Mouse (Mus musculus) left cerebral cortex, adult 18-20 months (tissue): ENCODE measurements around the gene 4930467E23Rik. TPM values are rescaled to one million over a fixed set of nuclear protein-coding genes. Genes with fewer than 3 reads are reported as not detected.
"Not testable (repeated sequence)": the region's sequence is repeated elsewhere in the genome, so short reads cannot be mapped to it uniquely, and the experiment has no call there.

Source experiments
- DNase-seq, 2 experiments: peaks; one replicate each; pipeline ENCODE4 v3.0.0; 2021 to 2022; ENCODE audit warnings: low spot score in 2 of 2, mixed read lengths in 1 of 2
- total RNA-seq, 2 experiments: library from RNA; stranded (reverse); gene quantifications; 2 replicates each; pipeline ENCODE4 v1.2.3; 2021

The 4930467E23Rik gene
- total RNA-seq, 2 experiments from 2014 or later, result 1.3 TPM; not detected in 1

- DNase-seq, result not testable (repeated sequence)
These were observed 51.3 kb downstream of the 4930467E23Rik start for GRCm38 (mm10) chr8:19780658-19781057.

DNA sequence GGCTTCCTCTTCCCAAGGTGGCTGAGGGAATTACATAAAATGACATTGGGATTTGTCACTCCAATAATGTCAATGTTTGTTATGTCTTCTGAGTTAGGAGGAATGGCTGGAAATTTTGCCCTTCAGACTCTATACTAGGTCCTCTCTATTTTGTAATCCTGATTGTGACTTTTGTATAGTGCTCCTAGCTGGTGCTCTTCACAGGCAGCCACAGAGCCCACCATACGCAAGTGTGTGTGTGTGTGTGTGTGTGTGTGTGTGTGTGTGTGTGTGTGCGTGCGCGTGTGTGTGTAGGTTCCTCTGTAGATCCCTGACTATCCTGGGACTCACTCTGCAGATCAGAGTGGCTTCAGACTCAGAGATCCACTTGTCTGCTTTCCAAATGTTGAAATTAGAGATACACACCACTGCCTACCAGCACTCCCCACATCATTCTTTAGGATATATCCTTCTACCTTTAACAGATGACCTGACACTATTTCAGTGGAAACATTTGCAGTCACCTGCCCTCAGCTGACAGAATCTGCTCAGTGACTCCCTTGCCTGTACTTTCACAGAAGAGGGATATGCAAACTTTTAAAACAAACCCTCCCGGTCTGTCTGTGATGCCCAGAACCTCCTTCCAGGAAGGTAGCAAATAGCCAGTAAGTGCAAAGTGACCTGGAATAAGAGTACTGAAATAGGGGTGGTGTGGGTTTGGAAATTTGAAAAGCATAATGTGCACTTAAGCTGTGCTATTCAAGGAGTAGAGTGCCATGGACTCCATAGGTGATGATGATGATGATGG is 52.1 kb downstream of the 4930467E23Rik start:
- DNase-seq, result not testable (repeated sequence)

DNA sequence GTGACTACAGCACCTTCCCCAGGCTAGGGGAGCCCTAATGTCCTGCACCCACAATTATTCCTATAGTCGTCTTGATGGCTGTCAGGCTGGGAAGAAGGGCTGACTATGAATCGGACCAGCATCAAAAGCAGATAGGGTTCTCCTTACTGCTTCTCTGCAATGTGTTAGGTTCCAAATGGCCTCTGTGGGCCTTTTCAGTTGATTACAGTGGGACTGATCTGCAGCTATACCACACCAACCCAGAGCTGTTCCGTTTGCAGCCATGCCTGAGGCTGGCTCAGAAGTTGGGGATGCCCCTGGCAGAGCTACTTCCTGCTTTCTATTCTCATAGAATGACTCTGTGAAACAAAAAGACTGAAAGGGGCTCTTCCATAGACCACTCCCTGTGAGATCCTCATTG is 53.4 kb downstream of the 4930467E23Rik start:
- not testable (repeated sequence) for DNase-seq

- DNase-seq, result not testable (repeated sequence)
These were observed 54.5 kb downstream of the 4930467E23Rik start for GRCm38 (mm10) chr8:19783860-19784259.

GRCm38 (mm10) chr8:19784554-19785364 is 55.4 kb downstream of the 4930467E23Rik start:
- DNase-seq, result peak; percentile 98 to 100

DNA sequence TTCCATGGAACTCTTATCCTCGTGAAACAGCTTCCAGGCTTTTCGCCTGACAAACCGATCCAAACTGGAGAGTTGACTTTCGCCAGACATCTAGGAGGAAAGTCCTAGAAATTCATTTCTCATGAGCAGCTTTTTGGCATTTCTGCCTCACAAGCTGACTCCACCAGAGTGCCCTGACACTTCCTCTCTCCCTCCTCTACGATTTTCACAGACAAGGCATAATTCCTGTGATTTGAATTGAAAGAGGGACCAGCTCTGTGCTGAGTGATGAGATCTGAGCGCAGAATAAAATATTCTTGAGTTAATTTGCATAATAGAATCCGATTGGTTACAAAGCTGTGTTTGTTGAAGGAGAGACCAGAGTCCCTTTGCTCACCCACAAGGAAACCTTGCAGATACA is 63.3 kb downstream of the 4930467E23Rik start:
- not testable (repeated sequence) for DNase-seq

Other genes with a start within 250 kb of the 4930467E23Rik start
- gene Defb7, start 234.5 kb upstream of the 4930467E23Rik start, total RNA-seq, result not detected
- gene Gm31371, start 173.8 kb downstream of the 4930467E23Rik start, total RNA-seq, result under 1 TPM; 0.23 to 0.59 TPM